Mouse (Mus musculus) spleen, adult 2 months (tissue): ENCODE measurements at regions not wholly inside any gene's neighbourhood (a gene's known extent, or its start where the extent isn't known, plus 50 kb on each side); places are given as distances from the start of the nearest gene placed in this dataset.

Source experiments
- CTCF ChIP-seq: fragments of 200-500 bp; IDR thresholded peaks from 2 replicates; pipeline ENCODE4 v1.5.1; 2011; ENCODE audit warnings: mild to moderate bottlenecking, inconsistent platforms; ENCODE audit not compliant: insufficient read depth, insufficient read length, insufficient replicate concordance; ENCODE audit errors: extremely low read depth
- POLR2A ChIP-seq: fragments of 200-500 bp; IDR thresholded peaks from 2 replicates; pipeline ENCODE4 v1.6.1; 2011; ENCODE audit warnings: low read depth, low read length, inconsistent platforms

- TF ChIP-seq POLR2A (no peak), CTCF (no peak)
Measured at GRCm38 (mm10) chr4:131329398-131329797, 385.2 kb downstream of the Matn1 start.
